Mouse (Mus musculus) myocyte (in vitro differentiated cells): ENCODE measurements around the gene Lypla2.

Experiments
- E2F4 ChIP-seq: IDR thresholded peaks from one replicate; pipeline ENCODE4 v1.6.1; 2011; ENCODE audit warnings: mild to moderate bottlenecking, control low read depth, moderate library complexity; ENCODE audit not compliant: insufficient read depth
- MAX ChIP-seq: IDR thresholded peaks from one replicate; pipeline ENCODE4 v1.6.1; 2011; ENCODE audit warnings: low read depth, mild to moderate bottlenecking, control low read depth
- POLR2A ChIP-seq: IDR thresholded peaks from one replicate; pipeline ENCODE4 v1.6.1; 2011; ENCODE audit warnings: low read depth, mild to moderate bottlenecking, control low read depth, moderate library complexity; ENCODE audit not compliant: insufficient read length
- POLR2AphosphoS2 ChIP-seq: IDR thresholded peaks from one replicate; pipeline ENCODE4 v1.6.1; 2011; ENCODE audit warnings: low read depth, control low read depth; ENCODE audit not compliant: insufficient read length
- SRF ChIP-seq: IDR thresholded peaks from one replicate; pipeline ENCODE4 v1.6.1; 2011; ENCODE audit warnings: low read depth; ENCODE audit not compliant: control insufficient read depth, insufficient read length
- TCF12 ChIP-seq: IDR thresholded peaks from one replicate; pipeline ENCODE4 v1.6.1; 2011; ENCODE audit warnings: mild to moderate bottlenecking, control low read depth; ENCODE audit not compliant: poor library complexity, insufficient read depth, severe bottlenecking
- USF1 ChIP-seq: IDR thresholded peaks from one replicate; pipeline ENCODE4 v1.6.1; 2011; ENCODE audit warnings: low read depth, mild to moderate bottlenecking, control low read depth, moderate library complexity

DNA sequence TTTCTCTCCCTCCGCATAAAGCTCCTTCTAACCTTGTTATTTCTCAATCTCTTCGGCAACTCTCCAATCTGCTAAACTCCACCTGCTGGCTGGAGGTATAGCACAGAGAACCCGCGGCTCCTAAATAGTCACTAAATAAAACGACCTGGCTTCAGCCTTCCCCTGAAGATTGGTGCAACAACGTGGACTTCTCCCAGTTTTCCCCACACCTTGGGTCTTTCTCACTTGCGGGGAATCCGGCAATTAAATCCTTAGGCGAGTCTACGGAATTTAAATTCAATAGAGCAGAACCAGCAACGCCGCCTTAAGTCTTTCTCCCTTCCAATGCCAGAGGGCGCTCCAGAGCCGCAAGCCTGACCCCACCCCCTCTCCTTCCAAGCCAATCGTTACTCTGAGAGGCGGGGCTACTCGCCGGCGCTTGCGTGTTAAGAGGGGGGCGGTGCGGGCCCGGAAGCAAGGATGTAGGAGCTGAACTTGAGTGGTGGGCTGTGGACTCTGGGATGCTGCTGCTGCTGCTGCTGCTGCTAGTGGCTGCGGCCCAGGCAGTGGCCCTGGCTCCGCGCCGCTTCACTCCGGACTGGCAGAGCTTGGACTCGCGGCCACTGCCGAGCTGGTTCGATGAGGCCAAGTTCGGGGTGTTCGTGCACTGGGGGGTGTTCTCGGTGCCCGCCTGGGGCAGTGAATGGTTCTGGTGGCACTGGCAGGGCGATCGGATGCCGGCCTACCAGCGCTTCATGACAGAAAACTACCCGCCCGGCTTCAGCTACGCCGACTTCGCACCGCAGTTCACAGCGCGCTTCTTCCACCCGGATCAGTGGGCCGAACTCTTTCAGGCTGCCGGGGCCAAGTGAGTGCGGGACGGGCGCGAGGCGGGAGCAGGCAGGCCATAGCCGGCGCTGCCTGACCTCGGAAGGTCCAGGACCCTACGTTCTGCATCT lies 51.9 kb downstream of the Lypla2 start, which contains the start of gene Fuca1:
- TF ChIP-seq POLR2A (peak; percentile 83), E2F4 (no peak), TCF12 (no peak), MAX (no peak), USF1 (no peak), SRF (peak; percentile 26), POLR2AphosphoS2 (peak; percentile 77)
